Mouse (Mus musculus) erythroblast, embryonic 14.5 days (primary cell): ENCODE measurements around the gene F830045P16Rik. TPM values are rescaled to one million over a fixed set of nuclear protein-coding genes. Genes with fewer than 3 reads are reported as not detected.

Experiments
- H3K27me3 ChIP-seq: 2 replicates; pipeline ENCODE4 v1.6.1; 2012; ENCODE audit warnings: inconsistent platforms; ENCODE audit not compliant: control insufficient read depth
- H3K36me3 ChIP-seq: 2 replicates; pipeline ENCODE4 v1.6.1; 2012; ENCODE audit warnings: mild to moderate bottlenecking, inconsistent platforms; ENCODE audit not compliant: control insufficient read depth
- H3K4me1 ChIP-seq: 2 replicates; pipeline ENCODE4 v1.6.1; 2012; ENCODE audit warnings: inconsistent platforms; ENCODE audit not compliant: control insufficient read depth
- H3K4me3 ChIP-seq: replicated peaks from 2 replicates; pipeline ENCODE3; 2012; ENCODE audit warnings: moderate library complexity, mild to moderate bottlenecking, inconsistent platforms
- H3K9me3 ChIP-seq: 2 replicates; pipeline ENCODE4 v1.6.1; 2012; ENCODE audit warnings: low read length, inconsistent platforms, mixed read lengths; ENCODE audit not compliant: control insufficient read depth
- GATA1 ChIP-seq: IDR thresholded peaks from 2 replicates; pipeline ENCODE4 v1.6.1; 2012; ENCODE audit warnings: low read length, inconsistent platforms, mixed read lengths
- TAL1 ChIP-seq: IDR thresholded peaks from 3 replicates; pipeline ENCODE4 v1.6.1; 2012; ENCODE audit warnings: low read length, inconsistent platforms, mixed read lengths
- polyA plus RNA-seq: library from polyadenylated mRNA; stranded (reverse); fragments of >175 nt; gene quantifications from 2 replicates; pipeline ENCODE4 v1.2.3, GENCODE M21; 2012

The F830045P16Rik gene
- polyA plus RNA-seq, 1 experiment, result not detected

- no peak for TF ChIP-seq TAL1
- TF ChIP-seq GATA1, result no peak
- Histone ChIP-seq H3K36me3 (no peaks in the 10 kb centered on the region), H3K27me3 (peaks cover 8% of the 10 kb centered on the region), H3K4me1 (no peaks in the 10 kb centered on the region), H3K9me3 (no peaks in the 10 kb centered on the region), H3K4me3 (no peak overlapping the region)
Observed at GRCm38 (mm10) chr2:129573701-129574273, 37.4 kb upstream of the F830045P16Rik start.

GRCm38 (mm10) chr2:129569556-129569955 is 33.2 kb upstream of the F830045P16Rik start:
- no peak overlapping the region for H3K4me3 ChIP-seq
- no peaks in the 10 kb centered on the region for H3K4me1 ChIP-seq
- TF ChIP-seq TAL1 (no peak), GATA1 (no peak)
- peaks cover 5% of the 10 kb centered on the region for H3K27me3 ChIP-seq
- no peaks in the 10 kb centered on the region for H3K9me3 ChIP-seq
- no peaks in the 10 kb centered on the region for H3K36me3 ChIP-seq

DNA sequence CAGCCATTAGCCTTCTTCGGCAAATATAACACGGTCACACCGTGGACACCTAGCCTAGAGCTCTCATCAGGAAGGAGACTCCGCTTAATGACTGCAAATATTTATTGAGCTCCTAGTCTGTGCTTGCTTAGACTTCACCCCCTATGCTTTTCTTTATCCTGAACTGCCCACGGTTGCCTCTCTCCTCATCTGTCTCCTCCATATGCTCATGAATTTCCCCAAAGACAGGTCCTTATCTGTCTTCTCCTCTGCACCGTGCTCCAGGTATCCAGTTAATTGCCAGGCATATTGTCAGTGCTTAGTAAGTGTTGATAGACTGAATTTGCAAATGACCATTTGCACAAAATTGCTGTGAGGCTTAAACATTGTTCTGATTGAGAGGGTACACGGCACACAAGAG is 32.7 kb upstream of the F830045P16Rik start:
- H3K9me3 ChIP-seq, result no peaks in the 10 kb centered on the region
- TF ChIP-seq GATA1 (no peak), TAL1 (no peak)
- H3K4me1 ChIP-seq, result no peaks in the 10 kb centered on the region
- H3K27me3 ChIP-seq, result peaks cover under 1% of the 10 kb centered on the region
- H3K36me3 ChIP-seq, result no peaks in the 10 kb centered on the region
- no peak overlapping the region for H3K4me3 ChIP-seq

- Histone ChIP-seq H3K4me3 (no peak overlapping the region), H3K9me3 (no peaks in the 10 kb centered on the region), H3K27me3 (no peaks in the 10 kb centered on the region), H3K36me3 (no peaks in the 10 kb centered on the region), H3K4me1 (no peaks in the 10 kb centered on the region)
- TF ChIP-seq TAL1 (no peak), GATA1 (no peak)
Observed at GRCm38 (mm10) chr2:129563944-129564709, 27.7 kb upstream of the F830045P16Rik start.

- no peaks in the 10 kb centered on the region for H3K9me3 ChIP-seq
- H3K36me3 ChIP-seq, result no peaks in the 10 kb centered on the region
- no peaks in the 10 kb centered on the region for H3K27me3 ChIP-seq
- TF ChIP-seq TAL1 (no peak), GATA1 (no peak)
- no peak overlapping the region for H3K4me3 ChIP-seq
- H3K4me1 ChIP-seq, result no peaks in the 10 kb centered on the region
Observed at GRCm38 (mm10) chr2:129561796-129562195, 25.4 kb upstream of the F830045P16Rik start.

GRCm38 (mm10) chr2:129558875-129559219 is 22.4 kb upstream of the F830045P16Rik start:
- Histone ChIP-seq H3K4me1 (no peaks in the 10 kb centered on the region), H3K36me3 (no peaks in the 10 kb centered on the region), H3K4me3 (no peak overlapping the region), H3K27me3 (no peaks in the 10 kb centered on the region), H3K9me3 (no peaks in the 10 kb centered on the region)
- TF ChIP-seq GATA1 (no peak), TAL1 (no peak)

GRCm38 (mm10) chr2:129558008-129558874 is 21.8 kb upstream of the F830045P16Rik start:
- Histone ChIP-seq H3K4me1 (no peaks in the 10 kb centered on the region), H3K27me3 (no peaks in the 10 kb centered on the region), H3K4me3 (no peak overlapping the region), H3K36me3 (no peaks in the 10 kb centered on the region), H3K9me3 (no peaks in the 10 kb centered on the region)
- TF ChIP-seq TAL1 (no peak), GATA1 (no peak)

- no peaks in the 10 kb centered on the region for H3K9me3 ChIP-seq
- H3K36me3 ChIP-seq, result no peaks in the 10 kb centered on the region
- no peaks in the 10 kb centered on the region for H3K4me1 ChIP-seq
- H3K4me3 ChIP-seq, result no peak overlapping the region
- no peaks in the 10 kb centered on the region for H3K27me3 ChIP-seq
- TF ChIP-seq TAL1 (no peak), GATA1 (no peak)
Observed at GRCm38 (mm10) chr2:129556081-129556480, 19.7 kb upstream of the F830045P16Rik start.

DNA sequence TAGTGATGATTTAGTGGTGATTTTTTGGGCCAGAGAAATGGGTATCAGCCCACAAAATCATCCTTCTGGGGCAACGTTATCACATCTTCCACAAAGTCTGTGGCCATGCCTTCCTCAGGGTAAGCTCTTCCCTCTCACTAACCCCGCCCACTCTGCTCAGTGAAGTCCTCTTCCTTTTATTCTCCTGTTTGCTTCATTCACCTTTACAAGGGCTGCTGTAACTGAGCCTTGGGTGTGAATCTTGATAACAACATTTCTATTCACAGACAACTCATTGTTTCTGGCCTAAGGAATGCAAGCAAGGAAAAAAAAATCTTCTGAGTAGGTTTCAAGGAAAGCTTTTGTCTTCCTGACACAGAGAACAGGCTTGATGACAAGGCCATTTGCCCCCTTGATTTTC is 14.4 kb upstream of the F830045P16Rik start:
- H3K27me3 ChIP-seq, result no peaks in the 10 kb centered on the region
- no peaks in the 10 kb centered on the region for H3K36me3 ChIP-seq
- H3K9me3 ChIP-seq, result no peaks in the 10 kb centered on the region
- no peak overlapping the region for H3K4me3 ChIP-seq
- TF ChIP-seq GATA1 (no peak), TAL1 (no peak)
- no peaks in the 10 kb centered on the region for H3K4me1 ChIP-seq
